Mouse (Mus musculus) midbrain, postnatal 0 days (tissue): ENCODE measurements around the gene Plod3. TPM values are rescaled to one million over a fixed set of nuclear protein-coding genes. Genes with fewer than 3 reads are reported as not detected.

Source experiments
- ATAC-seq: fragments of 200-750 bp; cut with Nextera tagmentation; 2 replicates; pipeline ENCODE4 v1.8.0; 2017; ENCODE audit warnings: moderate number of reproducible peaks, mild to moderate bottlenecking, moderate TSS enrichment, moderate library complexity; ENCODE audit not compliant: low FRiP score
- DNase-seq: peaks from one replicate; pipeline ENCODE4 v3.0.0-alpha.2; 2015; ENCODE audit warnings: low spot score
- H3K27ac ChIP-seq: fragments of 300-500 bp; sonication (generic); 2 replicates; pipeline ENCODE4 v1.5.1; 2014; ENCODE audit warnings: low read depth, mild to moderate bottlenecking, low read length, mixed read lengths
- H3K27me3 ChIP-seq: fragments of 300-500 bp; sonication (generic); 2 replicates; pipeline ENCODE4 v1.6.1; 2014; ENCODE audit warnings: low read length, control low read depth, mixed read lengths; ENCODE audit not compliant: insufficient read depth
- H3K36me3 ChIP-seq: fragments of 300-500 bp; sonication (generic); 2 replicates; pipeline ENCODE4 v1.6.1; 2014; ENCODE audit warnings: low read length, control low read depth, mixed read lengths; ENCODE audit not compliant: insufficient read depth
- H3K4me1 ChIP-seq: fragments of 300-500 bp; sonication (generic); 2 replicates; pipeline ENCODE4 v1.6.1; 2014; ENCODE audit warnings: mild to moderate bottlenecking, control low read depth, antibody characterized with exemption, low read length, mixed read lengths; ENCODE audit not compliant: insufficient read depth
- H3K4me2 ChIP-seq: fragments of 300-500 bp; sonication (generic); 2 replicates; pipeline ENCODE4 v1.6.1; 2014; ENCODE audit warnings: low read depth, mild to moderate bottlenecking, low read length, mixed read lengths; ENCODE audit not compliant: poor library complexity, severe bottlenecking
- H3K4me3 ChIP-seq: fragments of 300-500 bp; sonication (generic); 2 replicates; pipeline ENCODE4 v1.5.1; 2014; ENCODE audit warnings: low read depth, mild to moderate bottlenecking, low read length, moderate library complexity
- H3K9ac ChIP-seq: fragments of 300-500 bp; sonication (generic); replicated peaks from 2 replicates; pipeline ENCODE4 v1.6.1; 2014; ENCODE audit warnings: mild to moderate bottlenecking, low read length, moderate library complexity, mixed read lengths; ENCODE audit not compliant: poor library complexity, severe bottlenecking
- H3K9me3 ChIP-seq: fragments of 300-500 bp; sonication (generic); 2 replicates; pipeline ENCODE4 v1.6.1; 2016; ENCODE audit warnings: low read length, control low read depth
- CTCF ChIP-seq: IDR thresholded peaks from 2 replicates; pipeline ENCODE4 v1.5.1; 2016; ENCODE audit warnings: antibody characterized with exemption, mild to moderate bottlenecking
- WGBS: fragments of 180-500 bp; shearing (Covaris S2); extraction: QIAGEN DNeasy Blood & Tissue Kit; methylation state at CpG from one replicate; pipeline ENCODE4 v1.1.7; 2014; 5-methylcytosine and 5-hydroxymethylcytosine counted together
- polyA plus RNA-seq: library from polyadenylated mRNA; unstranded; fragments of >200 nt; fragmentation: Nextera tagmentation; extraction: Ambion mirVana; gene quantifications from 2 replicates; pipeline ENCODE4 v1.2.1, GENCODE M21; 2015
- total RNA-seq: library from RNA; depleted of rRNA; stranded (reverse); fragments of >200 nt; gene quantifications from 2 replicates; pipeline ENCODE4 v1.2.3, GENCODE M21; 2014

The Plod3 gene
- total and polyA plus RNA-seq, 2 experiments from 2014 or later, result 26.7 to 68.1 TPM

- TF ChIP-seq CTCF, result no peak
- Histone ChIP-seq H3K9me3 (no peaks in the 10 kb centered on the region), H3K4me2 (peak overlapping the region; percentile 62), H3K4me3 (peak overlapping the region; percentile 62), H3K27ac (peak overlapping the region; percentile 92), H3K9ac (peak overlapping the region; percentile 79), H3K27me3 (no peaks in the 10 kb centered on the region), H3K4me1 (0 out of 2 replicates have a peak, but pooled peaks cover 5% of the 10 kb centered on the region), H3K36me3 (peaks cover 26% of the 10 kb centered on the region)
- DNase-seq, result peak; percentile 39
- WGBS, result 22% methylated on average over 5 of the region's 5 CpGs
- peak; percentile 55 for ATAC-seq
Observed at GRCm38 (mm10) chr5:136961334-136961982, 25.4 kb upstream of the Plod3 start.

DNA sequence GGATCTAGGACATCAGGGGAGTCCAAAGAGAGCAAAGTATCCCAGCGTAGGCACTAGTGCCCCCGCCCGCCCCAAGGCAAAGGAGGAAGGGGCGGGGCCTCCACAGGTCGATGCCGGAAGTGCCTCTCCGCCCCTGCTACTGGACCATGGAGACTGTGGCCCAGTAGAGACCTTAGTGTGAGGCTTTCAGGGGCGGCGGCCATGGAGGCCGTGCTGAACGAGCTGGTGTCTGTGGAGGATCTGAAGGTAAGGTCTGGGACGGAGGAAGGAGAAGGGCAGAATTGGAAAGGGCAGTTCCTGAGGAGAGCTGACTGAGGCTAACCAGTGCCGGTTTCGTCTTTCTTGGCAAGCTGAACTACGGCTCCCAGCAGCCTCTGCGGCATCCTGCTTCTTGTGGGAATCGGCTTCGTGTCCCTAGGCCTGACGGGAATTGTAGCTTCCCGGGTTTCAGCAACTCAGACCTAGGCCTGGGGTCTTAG lies 24.8 kb upstream of the Plod3 start:
- Histone ChIP-seq H3K27me3 (no peaks in the 10 kb centered on the region), H3K4me1 (0 out of 2 replicates have a peak, but pooled peaks cover 5% of the 10 kb centered on the region), H3K4me2 (peak overlapping the region; percentile 62), H3K27ac (peak overlapping the region; percentile 92), H3K36me3 (peaks cover 26% of the 10 kb centered on the region), H3K9me3 (no peaks in the 10 kb centered on the region), H3K4me3 (peak overlapping the region; percentile 62), H3K9ac (peak overlapping the region; percentile 79)
- ATAC-seq (peak; percentile 90), DNase-seq (peak; percentile 96)
- no peak; the same call in 1 of the 2 replicates for TF ChIP-seq CTCF
- under 1% methylated on average over 20 of the region's 20 CpGs for WGBS

DNA sequence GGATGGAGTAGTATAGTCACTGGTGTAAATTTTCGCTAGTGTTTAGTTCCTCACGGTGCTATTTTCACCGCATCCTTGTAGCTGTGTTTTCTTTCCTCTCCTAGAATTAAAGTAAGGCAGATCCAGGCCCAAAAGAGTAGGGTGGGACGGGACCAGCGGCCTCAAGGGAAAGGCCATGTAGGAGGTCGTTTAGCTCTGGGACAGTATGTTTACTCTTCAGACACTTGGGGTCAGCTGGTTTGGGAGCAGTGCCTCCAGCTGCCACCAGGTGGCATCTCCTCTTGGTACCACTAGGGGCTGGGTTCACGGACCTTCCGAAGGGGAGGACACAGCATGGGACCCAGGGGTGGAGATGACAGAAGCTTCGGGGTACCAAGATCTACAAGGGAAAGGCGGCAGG lies 24.3 kb upstream of the Plod3 start:
- H3K9me3 ChIP-seq, result no peaks in the 10 kb centered on the region
- peaks cover 26% of the 10 kb centered on the region for H3K36me3 ChIP-seq
- peak overlapping the region; percentile 92 for H3K27ac ChIP-seq
- H3K4me1 ChIP-seq, result 0 out of 2 replicates have a peak, but pooled peaks cover 5% of the 10 kb centered on the region
- peak overlapping the region; percentile 62 for H3K4me3 ChIP-seq
- peak overlapping the region; percentile 79 for H3K9ac ChIP-seq
- H3K27me3 ChIP-seq, result no peaks in the 10 kb centered on the region
- peak; percentile 95 for TF ChIP-seq CTCF
- 0% methylated on average over 10 of the region's 10 CpGs for WGBS
- peak; percentile 83 for DNase-seq
- H3K4me2 ChIP-seq, result peak overlapping the region; percentile 62
- peak; percentile 73 for ATAC-seq

GRCm38 (mm10) chr5:136962966-136963540 lies 23.8 kb upstream of the Plod3 start:
- TF ChIP-seq CTCF, result no peak
- 0 out of 2 replicates have a peak, but pooled peaks cover 5% of the 10 kb centered on the region for H3K4me1 ChIP-seq
- H3K27ac ChIP-seq, result peak overlapping the region; percentile 92
- DNase-seq (no peak), ATAC-seq (no peak)
- 73% methylated on average over 8 of the region's 8 CpGs for WGBS
- no peaks in the 10 kb centered on the region for H3K9me3 ChIP-seq
- H3K27me3 ChIP-seq, result no peaks in the 10 kb centered on the region
- peak overlapping the region; percentile 62 for H3K4me3 ChIP-seq
- peak overlapping the region; percentile 62 for H3K4me2 ChIP-seq
- H3K9ac ChIP-seq, result peak overlapping the region; percentile 79; the same call in 1 of the 2 replicates
- peaks cover 26% of the 10 kb centered on the region for H3K36me3 ChIP-seq

DNA sequence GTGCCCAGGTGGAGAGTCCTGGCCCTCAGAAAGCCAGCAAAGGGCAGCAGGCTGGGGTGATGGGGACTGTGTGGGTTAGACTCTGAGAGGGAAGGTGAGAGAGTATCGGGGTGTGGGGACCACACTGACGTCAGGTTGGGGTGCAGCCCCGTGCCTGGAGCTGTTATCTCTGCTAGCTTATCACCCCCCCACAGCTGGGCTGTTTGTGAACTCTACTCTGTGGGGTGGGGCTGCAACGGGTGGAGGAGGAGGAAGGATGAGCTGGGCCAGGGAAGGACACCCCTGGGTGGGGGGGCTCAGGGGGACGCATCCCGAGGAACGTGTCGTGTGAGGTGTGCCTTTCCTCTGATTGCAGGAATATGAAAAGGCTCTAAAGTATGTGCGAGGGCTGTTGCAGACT lies 21.6 kb upstream of the Plod3 start:
- H3K4me1 ChIP-seq, result 0 out of 2 replicates have a peak, but pooled peaks cover 5% of the 10 kb centered on the region
- DNase-seq, result no peak
- WGBS, result 94% methylated on average over 9 of the region's 9 CpGs
- no peak overlapping the region for H3K27ac ChIP-seq
- no peak overlapping the region for H3K9ac ChIP-seq
- H3K9me3 ChIP-seq, result no peaks in the 10 kb centered on the region
- no peak for ATAC-seq
- no peak overlapping the region for H3K4me3 ChIP-seq
- H3K27me3 ChIP-seq, result no peaks in the 10 kb centered on the region
- TF ChIP-seq CTCF, result no peak
- H3K4me2 ChIP-seq, result no peak overlapping the region
- peaks cover 26% of the 10 kb centered on the region for H3K36me3 ChIP-seq

DNA sequence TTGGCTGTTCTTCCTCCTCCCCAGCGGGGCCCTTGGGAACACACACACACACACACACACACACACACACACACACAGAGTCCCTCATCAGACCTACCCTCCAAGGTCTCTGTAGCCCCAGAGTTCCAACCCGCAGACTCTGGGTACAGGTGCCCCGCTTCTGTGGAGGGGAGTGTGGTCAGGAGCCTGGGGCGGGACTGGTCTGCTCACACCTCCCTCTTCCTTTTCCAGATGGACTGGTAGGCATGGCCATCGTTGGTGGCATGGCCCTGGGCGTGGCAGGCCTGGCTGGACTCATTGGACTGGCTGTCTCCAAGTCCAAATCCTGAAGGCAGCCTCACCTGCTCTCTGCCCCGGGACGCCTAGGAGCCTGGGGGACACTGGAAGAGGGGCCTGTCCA lies 21.1 kb upstream of the Plod3 start:
- no peak for DNase-seq
- no peak overlapping the region for H3K9ac ChIP-seq
- H3K4me3 ChIP-seq, result no peak overlapping the region

More for the DNA sequence above, 21.1 kb upstream of the Plod3 start:
- peaks cover 26% of the 10 kb centered on the region for H3K36me3 ChIP-seq
- no peaks in the 10 kb centered on the region for H3K9me3 ChIP-seq
- H3K4me2 ChIP-seq, result no peak overlapping the region
- H3K4me1 ChIP-seq, result 0 out of 2 replicates have a peak, but pooled peaks cover 5% of the 10 kb centered on the region
- no peak for TF ChIP-seq CTCF
- 94% methylated on average over 7 of the region's 8 CpGs for WGBS
- ATAC-seq, result no peak
- no peak overlapping the region for H3K27ac ChIP-seq
- no peaks in the 10 kb centered on the region for H3K27me3 ChIP-seq
